Mouse (Mus musculus) heart, adult 2 months (tissue): ENCODE measurements at regions not wholly inside any gene's neighbourhood (a gene's known extent, or its start where the extent isn't known, plus 50 kb on each side); places are given as distances from the start of the nearest gene placed in this dataset.
A peak's percentile ranks its signal among the peaks of the same experiment; 100 is the strongest.

Experiments
- DNase-seq, 2 experiments: peaks; one replicate each; pipeline ENCODE4 v3.0.0; 2021
- H3K27ac ChIP-seq: fragments of 200-600 bp; 2 replicates; pipeline ENCODE4 v1.8.1; 2022
- H3K27me3 ChIP-seq: fragments of 200-500 bp; 2 replicates; pipeline ENCODE4 v1.6.1; 2012; ENCODE audit warnings: mild to moderate bottlenecking, low read length, inconsistent platforms, mixed read lengths; ENCODE audit not compliant: control insufficient read depth, insufficient read depth
- H3K36me3 ChIP-seq: fragments of 200-500 bp; 2 replicates; pipeline ENCODE4 v1.6.1; 2012; ENCODE audit warnings: low read length, inconsistent platforms; ENCODE audit not compliant: control insufficient read depth, insufficient read depth
- H3K4me1 ChIP-seq: fragments of 200-500 bp; 2 replicates; pipeline ENCODE4 v1.6.1; 2011; ENCODE audit warnings: low read length; ENCODE audit not compliant: control insufficient read depth, insufficient read depth
- H3K4me3 ChIP-seq: fragments of 200-600 bp; 2 replicates; pipeline ENCODE4 v1.8.1; 2022
- H3K79me2 ChIP-seq: fragments of 200-500 bp; replicated peaks from 2 replicates; pipeline ENCODE4 v1.6.1; 2012; ENCODE audit warnings: mild to moderate bottlenecking, inconsistent platforms, low read length, moderate library complexity, mixed read lengths; ENCODE audit not compliant: control insufficient read depth, insufficient read depth
- H3K9ac ChIP-seq: fragments of 200-500 bp; 2 replicates; pipeline ENCODE4 v1.6.1; 2012; ENCODE audit warnings: low read depth, mild to moderate bottlenecking, control low read depth, inconsistent platforms, low read length, mixed read lengths
- CTCF ChIP-seq: fragments of 200-600 bp; IDR thresholded peaks from 2 replicates; pipeline ENCODE4 v1.8.1; 2022; ENCODE audit warnings: antibody characterized with exemption, mild to moderate bottlenecking, moderate library complexity
- EP300 ChIP-seq: fragments of 200-500 bp; IDR thresholded peaks from 2 replicates; pipeline ENCODE4 v1.6.1; 2011; ENCODE audit warnings: low read depth, low read length, control low read depth; ENCODE audit not compliant: insufficient read depth
- POLR2A ChIP-seq: fragments of 200-500 bp; IDR thresholded peaks from 2 replicates; pipeline ENCODE4 v1.6.1; 2011; ENCODE audit warnings: mild to moderate bottlenecking, low read depth, low read length, control low read depth; ENCODE audit not compliant: insufficient read depth
- WGBS: fragments of 180-500 bp; shearing (Covaris S2); methylation state at CpG from one replicate; pipeline ENCODE4 v1.1.7; 2018; 5-methylcytosine and 5-hydroxymethylcytosine counted together
- intact Hi-C: fragments of 180-260 bp; cut with DNase I; formaldehyde crosslinking; loops from one replicate; pipeline ENCODE4 v1.15.1; 2025

DNA sequence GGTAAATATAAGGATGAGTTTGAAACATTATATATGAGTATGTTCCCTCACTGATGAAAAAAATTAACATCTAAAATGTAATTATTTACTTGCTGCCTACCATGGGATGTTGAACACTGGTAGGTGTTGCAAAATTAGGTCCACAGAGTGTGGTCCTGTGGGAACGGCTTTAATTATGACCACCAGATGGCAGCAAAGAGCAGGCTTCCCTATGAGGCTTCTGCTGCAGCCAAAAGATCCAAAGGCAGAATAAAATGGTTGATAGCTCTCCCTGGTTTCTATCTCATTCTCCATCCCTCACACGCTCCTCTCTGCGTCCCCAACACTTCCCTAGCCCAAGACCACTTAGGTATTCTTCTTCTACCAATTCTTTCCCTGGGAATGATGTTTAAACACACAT, 54.6 kb upstream of the Cit start:
- intact Hi-C loops = loop anchor here (2.0 kb wide), 1 partner anchor 216 kb away; no protein-coding TSS in a partner anchor
- Histone ChIP-seq H3K79me2 (no peaks in the 10 kb centered on the region), H3K4me1 (no peaks in the 10 kb centered on the region), H3K36me3 (no peaks in the 10 kb centered on the region), H3K27me3 (no peaks in the 10 kb centered on the region; the same call in 1 of the 2 replicates), H3K9ac (no peak overlapping the region), H3K27ac (no peak overlapping the region), H3K4me3 (no peak overlapping the region)
- DNase-seq = peak; percentile 43 to 62
- TF ChIP-seq CTCF (peak; percentile 95), EP300 (no peak), POLR2A (no peak)
- 1% methylated on average over 3 of the region's 3 CpGs for WGBS
